Mouse (Mus musculus) myocyte (in vitro differentiated cells): ENCODE measurements around the gene Lrp4.

Experiments used
- E2F4 ChIP-seq: IDR thresholded peaks from one replicate; pipeline ENCODE4 v1.6.1; 2011; ENCODE audit warnings: mild to moderate bottlenecking, control low read depth, moderate library complexity; ENCODE audit not compliant: insufficient read depth
- MYOD1 ChIP-seq, 3 experiments: IDR thresholded peaks; one replicate each; pipeline ENCODE4 v1.6.1; 2011; ENCODE audit warnings: control low read depth in 2 of 3, low read depth in 2 of 3, mild to moderate bottlenecking in 2 of 3, moderate library complexity in 1 of 3; ENCODE audit not compliant: insufficient read length in 2 of 3, control insufficient read depth in 1 of 3
- MYOG ChIP-seq, 3 experiments: IDR thresholded peaks; one replicate each; pipeline ENCODE4 v1.6.1; 2011; ENCODE audit warnings: control low read depth in 2 of 3, low read depth in 2 of 3, mild to moderate bottlenecking in 2 of 3; ENCODE audit not compliant: insufficient read length in 2 of 3, control insufficient read depth in 1 of 3, insufficient read depth in 1 of 3
- POLR2A ChIP-seq: IDR thresholded peaks from one replicate; pipeline ENCODE4 v1.6.1; 2011; ENCODE audit warnings: low read depth, mild to moderate bottlenecking, control low read depth, moderate library complexity; ENCODE audit not compliant: insufficient read length
- SRF ChIP-seq: IDR thresholded peaks from one replicate; pipeline ENCODE4 v1.6.1; 2011; ENCODE audit warnings: low read depth; ENCODE audit not compliant: control insufficient read depth, insufficient read length
- TCF12 ChIP-seq: IDR thresholded peaks from one replicate; pipeline ENCODE4 v1.6.1; 2011; ENCODE audit warnings: mild to moderate bottlenecking, control low read depth; ENCODE audit not compliant: poor library complexity, insufficient read depth, severe bottlenecking
- USF1 ChIP-seq: IDR thresholded peaks from one replicate; pipeline ENCODE4 v1.6.1; 2011; ENCODE audit warnings: low read depth, mild to moderate bottlenecking, control low read depth, moderate library complexity

- no peak for TF ChIP-seq TCF12
- TF ChIP-seq POLR2A: peak; percentile 81
- no peak for TF ChIP-seq SRF
- no peak for TF ChIP-seq E2F4
- TF ChIP-seq USF1: no peak
- TF ChIP-seq MYOD1 (IDR thresholded peaks at IDR 0.05; ENCODE audit: control insufficient read depth in 1 of 3, insufficient read length in 2 of 3, low read depth in 2 of 3): no peak
- TF ChIP-seq MYOG (IDR thresholded peaks at IDR 0.05; ENCODE audit: control insufficient read depth in 1 of 3, insufficient read depth in 1 of 3, insufficient read length in 2 of 3, low read depth in 2 of 3): no peak
Measured at GRCm38 (mm10) chr2:91457259-91457655, at the start of gene Lrp4.
